Mouse (Mus musculus) forebrain, embryonic 11.5 days (tissue): Measurements from ENCODE around the gene Dnttip2. TPM values are rescaled to one million over a fixed set of nuclear protein-coding genes. Genes with fewer than 3 reads are reported as not detected.
"Not testable (repeated sequence)": the region's sequence is repeated elsewhere in the genome, so short reads cannot be mapped to it uniquely, and the experiment has no call there.

Experiments
- ATAC-seq: fragments of 200-750 bp; cut with Nextera tagmentation; replicated peaks from 2 replicates; pipeline ENCODE4 v1.8.0; 2017; ENCODE audit warnings: moderate TSS enrichment; ENCODE audit not compliant: low FRiP score
- DNase-seq: peaks from one replicate; pipeline ENCODE4 v3.0.0-alpha.2; 2017; ENCODE audit warnings: low spot score
- H3K27ac ChIP-seq: fragments of 300-500 bp; sonication (generic); 2 replicates; pipeline ENCODE4 v1.5.1; 2014; ENCODE audit warnings: low read depth, low read length
- H3K27me3 ChIP-seq: fragments of 300-500 bp; sonication (generic); 2 replicates; pipeline ENCODE4 v1.6.1; 2014; ENCODE audit warnings: mild to moderate bottlenecking, low read length, mixed read lengths; ENCODE audit not compliant: control insufficient read depth, insufficient read depth
- H3K36me3 ChIP-seq: fragments of 300-500 bp; sonication (generic); 2 replicates; pipeline ENCODE4 v1.6.1; 2014; ENCODE audit warnings: mild to moderate bottlenecking, low read length, moderate library complexity, mixed read lengths; ENCODE audit not compliant: control insufficient read depth, insufficient read depth
- H3K4me1 ChIP-seq: fragments of 300-500 bp; sonication (generic); replicated peaks from 2 replicates; pipeline ENCODE4 v1.6.1; 2014; ENCODE audit warnings: low read length, mixed read lengths; ENCODE audit not compliant: control insufficient read depth, insufficient read depth
- H3K4me2 ChIP-seq: fragments of 300-500 bp; sonication (generic); 2 replicates; pipeline ENCODE4 v1.6.1; 2014; ENCODE audit warnings: low read depth, mild to moderate bottlenecking, low read length, moderate library complexity, mixed read lengths; ENCODE audit not compliant: severe bottlenecking
- H3K4me3 ChIP-seq: fragments of 300-500 bp; sonication (generic); 2 replicates; pipeline ENCODE4 v1.5.1; 2014; ENCODE audit warnings: low read depth, low read length
- H3K9ac ChIP-seq: fragments of 300-500 bp; sonication (generic); 2 replicates; pipeline ENCODE4 v1.6.1; 2014; ENCODE audit warnings: low read length
- H3K9me3 ChIP-seq: fragments of 300-500 bp; sonication (generic); 2 replicates; pipeline ENCODE4 v1.6.1; 2016; ENCODE audit warnings: low read length, mixed read lengths; ENCODE audit not compliant: control insufficient read depth
- WGBS: fragments of 180-500 bp; shearing (Covaris S2); extraction: QIAGEN DNeasy Blood & Tissue Kit; methylation state at CpG from one replicate; pipeline ENCODE4 v1.1.7; 2014; 5-methylcytosine and 5-hydroxymethylcytosine counted together
- polyA plus RNA-seq: library from polyadenylated mRNA; unstranded; fragments of >200 nt; fragmentation: Nextera tagmentation; extraction: Ambion mirVana; gene quantifications from 2 replicates; pipeline ENCODE4 v1.2.1, GENCODE M21; 2014

Dnttip2 gene
- polyA plus RNA-seq, 1 experiment from 2014 or later, result 92.3 TPM

DNA sequence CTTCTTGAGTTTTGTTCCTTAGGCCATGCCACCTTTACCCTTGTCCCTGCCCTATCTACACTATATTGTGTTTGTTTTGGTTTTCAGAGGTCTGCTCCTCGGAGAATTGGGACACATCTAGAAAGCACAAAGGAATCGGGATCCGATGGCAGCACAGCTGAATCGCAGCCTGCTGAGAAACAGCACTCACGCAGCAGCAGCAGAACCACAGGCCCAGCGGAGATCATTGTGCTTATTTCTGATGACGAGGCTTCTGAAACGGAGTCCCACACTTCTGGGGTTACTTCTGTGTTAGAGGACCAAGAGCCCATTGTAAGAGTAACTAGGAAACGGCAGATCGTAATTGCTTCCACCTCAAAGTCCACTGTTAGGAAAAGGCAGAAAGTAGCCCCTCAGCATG is 923 bp downstream of the Dnttip2 start:
- peak overlapping the region; percentile 75 for H3K4me2 ChIP-seq
- peak overlapping the region; percentile 88 for H3K4me3 ChIP-seq
- peaks cover 2% of the 10 kb centered on the region; the same call in 1 of the 2 replicates for H3K36me3 ChIP-seq
- no peaks in the 10 kb centered on the region for H3K9me3 ChIP-seq
- no peak overlapping the region; the same call in 1 of the 2 replicates for H3K9ac ChIP-seq
- WGBS, result 75% methylated on average over 10 of the region's 10 CpGs
- no peak for ATAC-seq
- no peak for DNase-seq
- peaks cover 19% of the 10 kb centered on the region for H3K4me1 ChIP-seq
- no peaks in the 10 kb centered on the region for H3K27me3 ChIP-seq
- no peak overlapping the region for H3K27ac ChIP-seq

DNA sequence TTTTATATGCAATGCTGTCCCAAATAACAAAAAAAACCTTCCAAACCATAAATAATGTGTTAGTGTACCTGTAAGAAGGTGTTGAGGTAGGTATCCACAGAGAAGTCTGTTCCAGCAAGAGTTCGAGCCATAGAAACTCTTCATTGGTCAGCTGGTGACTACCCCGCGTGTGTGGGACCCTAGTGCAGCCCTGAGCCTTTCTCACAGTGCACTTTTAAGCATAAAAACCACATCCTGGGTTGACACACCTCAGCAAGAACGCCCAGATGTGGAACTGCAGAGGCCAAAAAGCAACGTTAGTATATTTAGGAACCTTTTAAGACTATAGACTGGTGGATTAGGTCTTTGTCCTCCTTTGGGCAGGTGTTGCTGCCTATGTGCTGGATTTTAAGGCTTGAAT is 13.0 kb downstream of the Dnttip2 start:
- H3K36me3 ChIP-seq, result peaks cover under 1% of the 10 kb centered on the region; the same call in 1 of the 2 replicates
- ATAC-seq (no peak), DNase-seq (no peak)
- H3K9ac ChIP-seq, result no peak overlapping the region
- H3K4me1 ChIP-seq, result peaks cover under 1% of the 10 kb centered on the region; the same call in 1 of the 2 replicates
- H3K9me3 ChIP-seq, result no peaks in the 10 kb centered on the region
- no peak overlapping the region for H3K4me3 ChIP-seq
- no peak overlapping the region for H3K4me2 ChIP-seq
- 82% methylated on average over 5 of the region's 5 CpGs for WGBS
- no peak overlapping the region for H3K27ac ChIP-seq
- no peaks in the 10 kb centered on the region for H3K27me3 ChIP-seq

DNA sequence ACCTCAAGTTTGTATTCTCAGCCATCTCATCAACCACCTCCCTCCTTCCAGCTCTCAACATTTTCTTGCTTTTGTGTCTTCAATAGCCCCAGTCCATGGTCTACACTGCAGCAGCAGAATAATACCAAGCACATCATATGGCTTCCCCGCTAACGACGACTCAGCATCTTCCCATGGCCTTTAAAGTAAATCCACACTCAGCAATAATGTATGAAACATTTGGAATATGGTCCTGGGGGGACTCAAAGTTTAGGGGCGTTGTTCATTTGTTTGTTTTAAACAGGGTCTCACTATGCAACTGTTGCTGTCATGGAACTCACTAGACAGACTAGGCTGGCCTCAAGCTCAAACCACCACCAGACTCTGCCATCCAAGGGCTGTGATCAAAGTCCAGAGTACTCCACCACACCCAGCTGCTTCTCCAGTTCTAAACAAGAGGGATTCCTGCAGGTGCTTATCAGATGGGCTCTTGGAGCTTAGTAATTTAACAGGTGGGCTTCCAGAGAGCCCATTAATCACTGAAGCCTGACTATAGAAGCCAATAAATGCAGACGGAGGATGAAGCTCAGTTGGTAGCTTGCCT is 14.5 kb downstream of the Dnttip2 start:
- H3K9me3 ChIP-seq, result no peaks in the 10 kb centered on the region
- no peaks in the 10 kb centered on the region for H3K27me3 ChIP-seq
- no peak for ATAC-seq
- no peak overlapping the region for H3K27ac ChIP-seq
- no peaks in the 10 kb centered on the region; the same call in 1 of the 2 replicates for H3K36me3 ChIP-seq
- H3K9ac ChIP-seq, result no peak overlapping the region
- H3K4me2 ChIP-seq, result no peak overlapping the region
- H3K4me3 ChIP-seq, result no peak overlapping the region
- DNase-seq, result no peak
- 89% methylated on average over 5 of the region's 5 CpGs for WGBS
- peaks cover 2% of the 10 kb centered on the region; the same call in 1 of the 2 replicates for H3K4me1 ChIP-seq

DNA sequence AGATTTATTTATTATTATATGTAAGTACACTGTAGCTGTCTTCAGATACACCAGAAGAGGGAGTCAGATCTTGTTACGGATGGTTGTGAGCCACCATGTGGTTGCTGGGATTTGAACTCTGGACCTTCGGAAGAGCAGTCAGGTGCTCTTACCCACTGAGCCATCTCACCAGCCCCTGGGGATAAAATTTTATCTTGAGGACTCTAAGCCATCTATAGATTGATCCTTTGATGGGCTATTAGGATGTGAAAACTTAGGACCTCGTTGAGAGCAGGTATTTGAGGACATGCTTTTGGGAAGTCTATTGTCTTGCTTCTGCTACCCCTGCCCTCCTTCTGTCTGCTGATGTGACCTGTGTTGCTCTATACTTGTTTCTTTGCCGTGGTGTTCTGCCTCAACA is 15.2 kb downstream of the Dnttip2 start:
- H3K9ac ChIP-seq, H3K9me3 ChIP-seq, DNase-seq, H3K36me3 ChIP-seq, H3K4me1 ChIP-seq, ATAC-seq, H3K27ac ChIP-seq, H3K27me3 ChIP-seq, H3K4me3 ChIP-seq, H3K4me2 ChIP-seq: not testable (repeated sequence)
- 77% methylated on average over 3 of the region's 4 CpGs for WGBS

DNA sequence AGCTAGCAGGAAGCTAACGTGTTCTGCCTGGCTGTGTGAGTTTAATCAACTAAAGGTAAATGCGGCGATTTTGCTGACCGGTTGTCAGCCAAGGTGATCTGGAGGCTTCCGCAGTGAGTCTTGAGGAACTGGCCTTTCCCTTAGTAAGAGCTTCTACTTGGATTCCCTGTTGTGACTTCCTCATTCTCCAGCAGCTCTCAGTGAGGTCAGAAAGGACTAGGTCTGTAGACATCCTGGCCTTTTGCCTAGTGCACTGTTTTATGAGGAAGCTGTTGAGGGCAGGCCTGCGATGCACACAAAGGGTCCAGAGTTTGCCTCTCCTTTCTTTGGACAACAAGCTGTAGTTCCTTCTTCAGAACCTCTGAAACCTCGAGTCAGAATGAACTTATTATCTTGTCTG is 16.5 kb downstream of the Dnttip2 start:
- peaks cover 12% of the 10 kb centered on the region; the same call in 1 of the 2 replicates for H3K4me1 ChIP-seq
- ATAC-seq (no peak), DNase-seq (no peak)
- no peak overlapping the region for H3K9ac ChIP-seq
- H3K36me3 ChIP-seq, result no peaks in the 10 kb centered on the region
- no peak overlapping the region for H3K4me2 ChIP-seq
- WGBS, result 85% methylated on average over 7 of the region's 7 CpGs
- H3K4me3 ChIP-seq, result no peak overlapping the region
- no peaks in the 10 kb centered on the region for H3K9me3 ChIP-seq
- H3K27ac ChIP-seq, result no peak overlapping the region
- H3K27me3 ChIP-seq, result no peaks in the 10 kb centered on the region

DNA sequence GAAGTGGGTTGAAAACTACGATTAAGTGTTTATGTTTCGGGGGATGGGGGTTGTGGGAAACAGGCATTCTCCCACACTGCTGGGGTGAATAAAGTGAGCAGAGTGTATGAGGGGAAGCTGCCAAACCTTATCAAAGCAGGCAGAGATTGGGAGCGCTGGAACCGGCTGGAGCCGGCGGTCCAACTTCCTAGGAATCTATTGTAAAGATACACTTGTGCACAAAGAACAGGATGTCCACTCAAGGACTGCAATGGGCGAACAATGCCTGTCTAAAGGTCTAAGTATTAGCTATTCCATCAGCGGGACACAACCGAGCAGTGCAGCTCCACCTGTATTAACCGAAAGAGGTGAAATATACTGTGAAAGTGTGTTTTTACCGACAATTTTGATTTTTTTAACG is 17.6 kb downstream of the Dnttip2 start:
- Histone ChIP-seq H3K9ac (0 out of 2 replicates have a peak overlapping the region, but pooled peaks have one; percentile 3), H3K4me1 (peaks cover 12% of the 10 kb centered on the region; the same call in 1 of the 2 replicates), H3K9me3 (no peaks in the 10 kb centered on the region), H3K4me3 (no peak overlapping the region; the same call in 1 of the 2 replicates), H3K27ac (no peak overlapping the region), H3K4me2 (no peak overlapping the region; the same call in 1 of the 2 replicates), H3K36me3 (no peaks in the 10 kb centered on the region), H3K27me3 (no peaks in the 10 kb centered on the region)
- DNase-seq (no peak), ATAC-seq (no peak)
- WGBS, result 51% methylated on average over 12 of the region's 12 CpGs

DNA sequence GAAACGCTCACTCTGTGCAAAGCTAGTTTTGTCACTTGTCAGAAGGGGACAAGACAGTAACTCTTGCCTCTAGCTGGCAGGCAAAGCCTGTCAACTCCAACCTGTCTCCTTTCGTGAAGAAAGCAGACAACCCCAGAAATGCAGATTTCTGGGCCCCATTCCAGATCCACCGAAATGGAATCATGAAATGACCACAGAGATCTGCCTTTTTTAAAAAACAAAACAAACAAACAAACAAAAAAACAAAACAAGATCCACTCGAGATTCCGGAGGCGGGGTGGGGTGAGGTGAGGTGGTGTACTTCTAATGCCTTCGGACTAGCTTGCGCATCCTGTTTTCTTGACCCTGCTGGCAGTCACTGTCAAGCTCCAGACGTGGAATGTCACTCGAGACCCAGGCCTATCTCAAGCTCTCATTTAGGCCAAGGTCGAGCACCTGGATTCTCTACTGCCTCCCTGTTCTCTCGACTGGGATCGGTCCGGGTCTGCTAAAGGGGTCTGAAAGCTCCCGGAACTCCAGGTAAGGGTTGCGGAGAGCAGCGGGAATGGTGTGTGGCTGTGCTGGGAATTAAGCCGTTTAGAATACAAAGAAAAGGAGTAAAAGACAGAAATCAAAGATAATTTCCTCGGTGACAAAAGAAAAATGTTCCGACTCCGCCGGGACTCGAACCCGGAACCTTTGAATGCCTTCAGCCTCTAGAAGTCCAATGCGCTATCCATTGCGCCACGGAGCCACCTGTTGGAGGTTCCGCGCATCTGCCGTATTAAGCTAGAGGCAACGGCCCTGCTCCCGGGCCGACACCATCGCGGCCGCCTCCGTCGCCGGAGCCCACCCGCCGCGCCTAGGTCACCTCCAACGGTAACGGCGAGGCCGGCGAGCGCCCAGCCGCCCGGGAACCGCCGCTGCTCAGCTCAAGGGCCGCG is 18.4 kb downstream of the Dnttip2 start:
- Histone ChIP-seq H3K9ac (peak overlapping the region; percentile 93), H3K27ac (peak overlapping the region; percentile 99), H3K27me3 (no peaks in the 10 kb centered on the region), H3K4me1 (peaks cover 12% of the 10 kb centered on the region; the same call in 1 of the 2 replicates), H3K4me3 (peak overlapping the region; percentile 83), H3K36me3 (no peaks in the 10 kb centered on the region), H3K9me3 (no peaks in the 10 kb centered on the region), H3K4me2 (peak overlapping the region; percentile 63)
- ATAC-seq (peak; percentile 79), DNase-seq (peak; percentile 97)
- WGBS, result 6% methylated on average over 54 of the region's 54 CpGs

DNA sequence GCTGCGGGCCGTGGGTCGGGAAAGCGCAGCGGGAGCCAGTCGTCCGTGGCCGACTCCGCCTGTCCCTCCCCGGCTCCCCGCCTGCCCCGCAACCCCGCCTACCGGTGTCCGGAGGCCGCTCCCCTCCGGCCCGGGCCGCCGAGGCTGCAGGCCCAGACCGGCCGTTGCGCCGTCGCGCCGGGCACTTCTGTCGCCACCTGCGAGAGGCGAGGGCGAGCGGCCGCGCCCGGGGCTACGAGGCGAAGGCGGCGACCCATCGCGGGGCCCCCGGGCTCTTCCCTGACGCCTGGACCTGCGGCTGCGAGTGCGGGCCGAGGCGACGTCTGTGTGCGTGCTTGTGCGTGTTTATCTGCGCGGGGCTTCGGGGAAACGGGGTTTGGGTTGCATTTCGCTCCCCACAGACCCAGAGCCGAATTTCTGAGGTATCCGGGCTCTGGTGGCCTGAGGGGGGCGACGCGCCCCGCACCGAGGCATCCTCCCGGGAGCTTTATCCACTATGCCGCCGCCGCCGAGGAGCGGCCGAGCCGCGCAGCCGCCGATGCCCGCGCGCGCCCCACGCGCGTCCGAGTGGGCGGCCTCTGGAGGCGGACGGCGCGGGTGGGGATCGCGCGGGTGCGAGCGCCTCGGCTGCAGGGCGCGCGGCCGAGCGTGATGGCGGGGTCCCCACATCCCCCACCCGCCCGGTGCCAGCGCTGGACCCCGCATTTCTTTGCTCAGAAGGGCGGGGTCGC is 19.2 kb downstream of the Dnttip2 start:
- WGBS, result under 1% methylated on average over 101 of the region's 105 CpGs

More for the DNA sequence above, 19.2 kb downstream of the Dnttip2 start:
- Histone ChIP-seq H3K27ac (peak overlapping the region; percentile 99), H3K4me1 (peaks cover 12% of the 10 kb centered on the region; the same call in 1 of the 2 replicates), H3K9ac (peak overlapping the region; percentile 93), H3K4me2 (peak overlapping the region; percentile 63), H3K9me3 (no peaks in the 10 kb centered on the region), H3K27me3 (no peaks in the 10 kb centered on the region), H3K4me3 (peak overlapping the region; percentile 83), H3K36me3 (no peaks in the 10 kb centered on the region)
- ATAC-seq (peak; percentile 76), DNase-seq (no peak)
